Mouse (Mus musculus): Measurements from ENCODE around the gene Plac9b. TPM values are rescaled to one million over a fixed set of nuclear protein-coding genes. Genes with fewer than 3 reads are reported as not detected.

Plac9b gene
- polyA plus RNA-seq, 1 experiment from 2014 or later = 5.9 TPM

Other genes with a start within 250 kb of the Plac9b start
- not detected in 2 replicates for gene Cphx1, start 244.2 kb downstream of the Plac9b start, polyA plus RNA-seq (2015; fragmentation: Nextera tagmentation; extraction: Ambion mirVana)
- gene Duxbl1, start 203.9 kb downstream of the Plac9b start, polyA plus RNA-seq (2015; fragmentation: Nextera tagmentation; extraction: Ambion mirVana) = 1.9 and 2.4 TPM in 2 replicates
- 6.8 and 9.3 TPM in 2 replicates for gene Gm9780, start 139.8 kb downstream of the Plac9b start, polyA plus RNA-seq (2015; fragmentation: Nextera tagmentation; extraction: Ambion mirVana)
- gene Tmem254c, start 115.1 kb downstream of the Plac9b start, polyA plus RNA-seq (2015; fragmentation: Nextera tagmentation; extraction: Ambion mirVana) = 18.6 and 24.9 TPM in 2 replicates
- gene Cphx2, start 101.0 kb downstream of the Plac9b start, polyA plus RNA-seq (2015; fragmentation: Nextera tagmentation; extraction: Ambion mirVana) = not detected in 2 replicates
- not detected in 2 replicates for gene Cphx3, start 100.2 kb downstream of the Plac9b start, polyA plus RNA-seq (2015; fragmentation: Nextera tagmentation; extraction: Ambion mirVana)
- 1.9 TPM in 1 of 2 replicates, not detected in the other for gene Duxbl2, start 64.1 kb downstream of the Plac9b start, polyA plus RNA-seq (2015; fragmentation: Nextera tagmentation; extraction: Ambion mirVana)
- gene Tmem254b, start 24.6 kb upstream of the Plac9b start, polyA plus RNA-seq (2015; fragmentation: Nextera tagmentation; extraction: Ambion mirVana) = 31.1 and 31.9 TPM in 2 replicates
- 2.8 and 3.5 TPM in 2 replicates for gene Duxbl3, start 75.5 kb upstream of the Plac9b start, polyA plus RNA-seq (2015; fragmentation: Nextera tagmentation; extraction: Ambion mirVana)